Mouse (Mus musculus) midbrain, embryonic 15.5 days (tissue): Measurements from ENCODE around the gene Suds3. TPM values are rescaled to one million over a fixed set of nuclear protein-coding genes. Genes with fewer than 3 reads are reported as not detected.

Experiments
- ATAC-seq: fragments of 200-750 bp; cut with Nextera tagmentation; replicated peaks from 2 replicates; pipeline ENCODE4 v1.8.0; 2017; ENCODE audit warnings: moderate TSS enrichment
- H3K27ac ChIP-seq: fragments of 300-500 bp; sonication (generic); 2 replicates; pipeline ENCODE4 v1.5.1; 2015; ENCODE audit warnings: mild to moderate bottlenecking, inconsistent platforms
- H3K27me3 ChIP-seq: fragments of 300-500 bp; sonication (generic); replicated peaks from 2 replicates; pipeline ENCODE4 v1.6.1; 2015; ENCODE audit warnings: inconsistent platforms
- H3K36me3 ChIP-seq: fragments of 300-500 bp; sonication (generic); replicated peaks from 2 replicates; pipeline ENCODE4 v1.6.1; 2015; ENCODE audit warnings: inconsistent platforms
- H3K4me1 ChIP-seq: fragments of 300-500 bp; sonication (generic); 2 replicates; pipeline ENCODE4 v1.6.1; 2015; ENCODE audit warnings: inconsistent platforms
- H3K4me2 ChIP-seq: fragments of 300-500 bp; sonication (generic); 2 replicates; pipeline ENCODE4 v1.6.1; 2015; ENCODE audit warnings: inconsistent platforms, mild to moderate bottlenecking, moderate library complexity
- H3K4me3 ChIP-seq: fragments of 300-500 bp; sonication (generic); 2 replicates; pipeline ENCODE4 v1.5.1; 2015; ENCODE audit warnings: mild to moderate bottlenecking, inconsistent platforms
- H3K9ac ChIP-seq: fragments of 300-500 bp; sonication (generic); 2 replicates; pipeline ENCODE4 v1.6.1; 2015; ENCODE audit warnings: mild to moderate bottlenecking, inconsistent platforms
- H3K9me3 ChIP-seq: fragments of 300-500 bp; sonication (generic); 2 replicates; pipeline ENCODE4 v1.6.1; 2016; ENCODE audit warnings: inconsistent platforms
- WGBS: fragments of 180-500 bp; shearing (Covaris S2); methylation state at CpG from one replicate; pipeline ENCODE4 v1.1.7; 2015; ENCODE audit warnings: mixed read lengths; 5-methylcytosine and 5-hydroxymethylcytosine counted together
- polyA plus RNA-seq: library from polyadenylated mRNA; unstranded; fragments of >200 nt; fragmentation: Nextera tagmentation; extraction: Ambion mirVana; gene quantifications from 2 replicates; pipeline ENCODE4 v1.2.1, GENCODE M21; 2015

Gene Suds3
- polyA plus RNA-seq, 1 experiment from 2014 or later, result 87.3 TPM

GRCm38 (mm10) chr5:117108292-117108691 is 7.6 kb downstream of the Suds3 start:
- ATAC-seq, result no peak
- Histone ChIP-seq H3K4me3 (no peak overlapping the region), H3K9me3 (no peaks in the 10 kb centered on the region), H3K4me2 (no peak overlapping the region), H3K4me1 (no peaks in the 10 kb centered on the region), H3K9ac (no peak overlapping the region), H3K36me3 (peaks cover 39% of the 10 kb centered on the region), H3K27me3 (no peaks in the 10 kb centered on the region), H3K27ac (no peak overlapping the region)
- WGBS, result 94% methylated on average over 13 of the region's 13 CpGs

- H3K4me1 ChIP-seq, result no peaks in the 10 kb centered on the region
- no peak overlapping the region for H3K4me3 ChIP-seq
- no peaks in the 10 kb centered on the region for H3K9me3 ChIP-seq
- H3K27ac ChIP-seq, result no peak overlapping the region
- no peak overlapping the region for H3K9ac ChIP-seq
- H3K27me3 ChIP-seq, result no peaks in the 10 kb centered on the region
- H3K36me3 ChIP-seq, result peaks cover 32% of the 10 kb centered on the region
- ATAC-seq, result no peak
- no peak overlapping the region for H3K4me2 ChIP-seq
- WGBS, result 70% methylated on average over 9 of the region's 9 CpGs
Observed at GRCm38 (mm10) chr5:117105761-117106160, 10.2 kb downstream of the Suds3 start.

GRCm38 (mm10) chr5:117104329-117104728 is 11.6 kb downstream of the Suds3 start:
- Histone ChIP-seq H3K27ac (no peak overlapping the region), H3K36me3 (peaks cover 34% of the 10 kb centered on the region)

GRCm38 (mm10) chr5:117103194-117103929 is 12.6 kb downstream of the Suds3 start:
- H3K27me3 ChIP-seq, result no peaks in the 10 kb centered on the region
- no peak overlapping the region for H3K27ac ChIP-seq
- no peak for ATAC-seq
- H3K4me3 ChIP-seq, result no peak overlapping the region
- H3K4me1 ChIP-seq, result no peaks in the 10 kb centered on the region
- H3K36me3 ChIP-seq, result peaks cover 26% of the 10 kb centered on the region
- WGBS, result 94% methylated on average over 20 of the region's 20 CpGs
- no peak overlapping the region for H3K4me2 ChIP-seq
- H3K9ac ChIP-seq, result no peak overlapping the region
- no peaks in the 10 kb centered on the region for H3K9me3 ChIP-seq

More at GRCm38 (mm10) chr5:117104329-117104728, 11.6 kb downstream of the Suds3 start:
- Histone ChIP-seq H3K4me3 (no peak overlapping the region), H3K9me3 (no peaks in the 10 kb centered on the region), H3K9ac (no peak overlapping the region), H3K27me3 (no peaks in the 10 kb centered on the region), H3K4me1 (no peaks in the 10 kb centered on the region), H3K4me2 (no peak overlapping the region)
- no peak for ATAC-seq
- 93% methylated on average over 12 of the region's 12 CpGs for WGBS

- Histone ChIP-seq H3K4me1 (peaks cover 3% of the 10 kb centered on the region; the same call in 1 of the 2 replicates), H3K4me3 (no peak overlapping the region), H3K9ac (no peak overlapping the region), H3K9me3 (no peaks in the 10 kb centered on the region), H3K36me3 (peaks cover 16% of the 10 kb centered on the region), H3K27ac (no peak overlapping the region), H3K27me3 (no peaks in the 10 kb centered on the region), H3K4me2 (no peak overlapping the region)
- WGBS, result 87% methylated on average over 11 of the region's 11 CpGs
- ATAC-seq, result no peak
Observed at GRCm38 (mm10) chr5:117099742-117100141, 16.2 kb downstream of the Suds3 start.

GRCm38 (mm10) chr5:117099008-117099407 is 16.9 kb downstream of the Suds3 start:
- H3K9ac ChIP-seq, result no peak overlapping the region
- H3K27me3 ChIP-seq, result no peaks in the 10 kb centered on the region
- H3K4me1 ChIP-seq, result peaks cover 3% of the 10 kb centered on the region; the same call in 1 of the 2 replicates
- no peak overlapping the region for H3K4me3 ChIP-seq
- H3K27ac ChIP-seq, result no peak overlapping the region
- 89% methylated on average over 5 of the region's 5 CpGs for WGBS
- H3K4me2 ChIP-seq, result no peak overlapping the region
- no peaks in the 10 kb centered on the region for H3K9me3 ChIP-seq
- ATAC-seq, result no peak
- peaks cover 10% of the 10 kb centered on the region for H3K36me3 ChIP-seq

GRCm38 (mm10) chr5:117096716-117097115 is 19.2 kb downstream of the Suds3 start:
- no peak overlapping the region for H3K4me2 ChIP-seq
- WGBS, result 57% methylated on average over 3 of the region's 3 CpGs
- H3K27me3 ChIP-seq, result no peaks in the 10 kb centered on the region
- no peak overlapping the region for H3K27ac ChIP-seq
- peaks cover 10% of the 10 kb centered on the region for H3K36me3 ChIP-seq
- peaks cover 3% of the 10 kb centered on the region; the same call in 1 of the 2 replicates for H3K4me1 ChIP-seq
- H3K4me3 ChIP-seq, result no peak overlapping the region
- H3K9ac ChIP-seq, result no peak overlapping the region
- no peak; the same call in 1 of the 2 replicates for ATAC-seq
- no peaks in the 10 kb centered on the region for H3K9me3 ChIP-seq

GRCm38 (mm10) chr5:117094431-117094830 is 21.5 kb downstream of the Suds3 start:
- Histone ChIP-seq H3K4me2 (no peak overlapping the region), H3K9me3 (no peaks in the 10 kb centered on the region), H3K4me1 (peaks cover 3% of the 10 kb centered on the region; the same call in 1 of the 2 replicates), H3K27ac (no peak overlapping the region), H3K9ac (no peak overlapping the region), H3K4me3 (no peak overlapping the region), H3K36me3 (no peaks in the 10 kb centered on the region; the same call in 1 of the 2 replicates), H3K27me3 (no peaks in the 10 kb centered on the region)
- WGBS, result 40% methylated on average over 7 of the region's 7 CpGs
- ATAC-seq, result no peak

GRCm38 (mm10) chr5:117089786-117090185 is 26.1 kb downstream of the Suds3 start:
- no peaks in the 10 kb centered on the region; the same call in 1 of the 2 replicates for H3K36me3 ChIP-seq
- no peak for ATAC-seq
- H3K27ac ChIP-seq, result no peak overlapping the region
- H3K4me3 ChIP-seq, result no peak overlapping the region
- no peak overlapping the region for H3K9ac ChIP-seq
- no peaks in the 10 kb centered on the region for H3K9me3 ChIP-seq
- no peaks in the 10 kb centered on the region for H3K27me3 ChIP-seq
- H3K4me2 ChIP-seq, result no peak overlapping the region
- WGBS, result 23% methylated on average over 6 of the region's 6 CpGs
- peaks cover 9% of the 10 kb centered on the region for H3K4me1 ChIP-seq

- 58% methylated on average over 3 of the region's 3 CpGs for WGBS
- Histone ChIP-seq H3K9me3 (no peaks in the 10 kb centered on the region), H3K27me3 (no peaks in the 10 kb centered on the region), H3K27ac (no peak overlapping the region), H3K4me1 (peaks cover 9% of the 10 kb centered on the region), H3K9ac (no peak overlapping the region), H3K4me2 (no peak overlapping the region), H3K36me3 (no peaks in the 10 kb centered on the region; the same call in 1 of the 2 replicates), H3K4me3 (no peak overlapping the region)
- ATAC-seq, result no peak
Observed at GRCm38 (mm10) chr5:117089147-117089546, 26.8 kb downstream of the Suds3 start.

GRCm38 (mm10) chr5:117087718-117088117 is 28.2 kb downstream of the Suds3 start:
- WGBS, result 5% methylated on average over 13 of the region's 13 CpGs
- Histone ChIP-seq H3K27ac (no peak overlapping the region), H3K36me3 (no peaks in the 10 kb centered on the region; the same call in 1 of the 2 replicates), H3K4me3 (peak overlapping the region; percentile 7; the same call in 1 of the 2 replicates), H3K4me1 (peaks cover 9% of the 10 kb centered on the region), H3K27me3 (no peaks in the 10 kb centered on the region), H3K4me2 (peak overlapping the region; percentile 42), H3K9ac (0 out of 2 replicates have a peak overlapping the region, but pooled peaks have one; percentile 6), H3K9me3 (no peaks in the 10 kb centered on the region)
- ATAC-seq, result no peak

- H3K4me3 ChIP-seq, result 0 out of 2 replicates have a peak overlapping the region, but pooled peaks have one; percentile 13
- ATAC-seq, result 0 out of 2 replicates have a peak, but pooled peaks have one; percentile 33
- no peak overlapping the region for H3K27ac ChIP-seq
- peak overlapping the region; percentile 36 for H3K4me2 ChIP-seq
- no peaks in the 10 kb centered on the region for H3K9me3 ChIP-seq
- H3K36me3 ChIP-seq, result no peaks in the 10 kb centered on the region
- no peaks in the 10 kb centered on the region for H3K4me1 ChIP-seq
- no peak overlapping the region for H3K9ac ChIP-seq
- H3K27me3 ChIP-seq, result no peaks in the 10 kb centered on the region
- WGBS, result 18% methylated on average over 10 of the region's 10 CpGs
Observed at GRCm38 (mm10) chr5:117069498-117069894, 46.4 kb downstream of the Suds3 start.
